Comparison of ENCODE assay signal across 39 mouse cellular contexts in genomic region chr14:7974643-7975042, GRCm38 (mm10). TPM values are rescaled to one million over a fixed set of nuclear protein-coding genes. Genes with fewer than 3 reads are reported as not detected.
"Had no signal": no experiment of that assay in that cellular context is flagged by ENCODE, and none has a peak within 500 bp of the region (broad histone marks: within the 10 kb centered on the region; RNA-seq: fewer than 3 reads in every experiment).

No protein-coding gene starts in this region.

- H3K27ac ChIP-seq: embryonic facial prominence, embryonic 10.5 days; embryonic facial prominence, embryonic 12.5 days; embryonic facial prominence, embryonic 13.5 days; embryonic facial prominence, embryonic 15.5 days; forebrain, embryonic 10.5 days; forebrain, embryonic 12.5 days; forebrain, embryonic 13.5 days; forebrain, embryonic 15.5 days; gastrocnemius, adult 2 months had no signal

- H3K4me2 ChIP-seq: embryonic facial prominence, embryonic 12.5 days; embryonic facial prominence, embryonic 13.5 days; embryonic facial prominence, embryonic 15.5 days; forebrain, embryonic 12.5 days; forebrain, embryonic 13.5 days; forebrain, embryonic 15.5 days had no signal

- H3K4me1 ChIP-seq: embryonic facial prominence, embryonic 10.5 days; embryonic facial prominence, embryonic 12.5 days; embryonic facial prominence, embryonic 13.5 days; embryonic facial prominence, embryonic 15.5 days; forebrain, embryonic 10.5 days; forebrain, embryonic 12.5 days; forebrain, embryonic 13.5 days; forebrain, embryonic 15.5 days had no signal

- H3K9me3 ChIP-seq: embryonic facial prominence, embryonic 10.5 days; embryonic facial prominence, embryonic 12.5 days; embryonic facial prominence, embryonic 13.5 days; embryonic facial prominence, embryonic 15.5 days; forebrain, embryonic 10.5 days; forebrain, embryonic 12.5 days; forebrain, embryonic 13.5 days; forebrain, embryonic 15.5 days had no signal

- H3K27me3 ChIP-seq: embryonic facial prominence, embryonic 12.5 days; embryonic facial prominence, embryonic 13.5 days; embryonic facial prominence, embryonic 15.5 days; forebrain, embryonic 12.5 days; forebrain, embryonic 13.5 days; forebrain, embryonic 15.5 days had no signal

- H3K36me3 ChIP-seq: embryonic facial prominence, embryonic 10.5 days; embryonic facial prominence, embryonic 12.5 days; embryonic facial prominence, embryonic 13.5 days; embryonic facial prominence, embryonic 15.5 days; forebrain, embryonic 10.5 days; forebrain, embryonic 12.5 days; forebrain, embryonic 15.5 days had no signal

- H3K4me3 ChIP-seq: embryonic facial prominence, embryonic 10.5 days; embryonic facial prominence, embryonic 12.5 days; embryonic facial prominence, embryonic 13.5 days; embryonic facial prominence, embryonic 15.5 days; erythroblast, embryonic 14.5 days; forebrain, embryonic 10.5 days; forebrain, embryonic 12.5 days; forebrain, embryonic 13.5 days; forebrain, embryonic 15.5 days; gastrocnemius, adult 2 months had no signal

- H3K9ac ChIP-seq: embryonic facial prominence, embryonic 12.5 days; embryonic facial prominence, embryonic 13.5 days; embryonic facial prominence, embryonic 15.5 days; forebrain, embryonic 12.5 days; forebrain, embryonic 13.5 days; forebrain, embryonic 15.5 days; forebrain, postnatal 0 days had no signal

- ATAC-seq: forebrain, embryonic 13.5 days; forebrain, embryonic 14.5 days; forebrain, embryonic 15.5 days; forebrain, embryonic 16.5 days had no signal

- DNase-seq: cerebellum, adult 2 months; cerebellum, adult 8-10 months; cerebellum, adult 9-10 months; cerebellum, adult 9-11 months; cerebellum, postnatal 10 days; cerebellum, postnatal 14 days; cerebellum, postnatal 25 days; cerebellum, postnatal 36 days; embryo, embryonic 11 days; forebrain, postnatal 0 days; gastrocnemius, adult 2 months; gastrocnemius, postnatal 10 days; gastrocnemius, postnatal 14 days; gastrocnemius, postnatal 25 days; gastrocnemius, postnatal 36 days; heart, adult 11 months; heart, adult 18-20 months had no signal

RNA-seq across cellular contexts. Expression of gene Gm45521, which starts 17.6 kb away (rescaled TPM):
- total RNA-seq: common myeloid progenitor, adult 5-6 weeks; forebrain, postnatal 0 days; gastrocnemius, adult 18-20 months; gastrocnemius, adult 2 months; gastrocnemius, adult 8-10 months; gastrocnemius, postnatal 10 days; gastrocnemius, postnatal 14 days; gastrocnemius, postnatal 25 days; gastrocnemius, postnatal 36 days; gastrocnemius, postnatal 4 days; granulocyte monocyte progenitor cell, adult 5-6 weeks; heart, adult 18-20 months had no signal
- polyA plus RNA-seq: cerebellum, adult 2 months; cortical plate, adult 2 months; embryonic facial prominence, embryonic 10.5 days; embryonic facial prominence, embryonic 11.5 days; embryonic facial prominence, embryonic 12.5 days; embryonic facial prominence, embryonic 13.5 days; embryonic facial prominence, embryonic 14.5 days; embryonic facial prominence, embryonic 15.5 days; erythroblast, embryonic 14.5 days; forebrain, embryonic 11.5 days; forebrain, embryonic 12.5 days; forebrain, embryonic 13.5 days; forebrain, embryonic 15.5 days; forebrain, postnatal 0 days; frontal cortex, adult 2 months; gonadal fat pad, adult 2 months had no signal

RNA-seq across cellular contexts. Expression of gene Dnase1l3, which starts 19.7 kb away (rescaled TPM):
- total RNA-seq: common myeloid progenitor, adult 5-6 weeks; forebrain, postnatal 0 days; gastrocnemius, adult 18-20 months; gastrocnemius, adult 2 months; gastrocnemius, adult 8-10 months; gastrocnemius, postnatal 25 days; gastrocnemius, postnatal 36 days had no signal
- polyA plus RNA-seq: erythroblast, embryonic 14.5 days; forebrain, embryonic 10.5 days; forebrain, embryonic 11.5 days; forebrain, embryonic 12.5 days had no signal

RNA-seq across cellular contexts. Expression of gene Abhd6, which starts 28.1 kb away (rescaled TPM):
- polyA plus RNA-seq: erythroblast, embryonic 14.5 days had no signal
